Mouse (Mus musculus) heart, postnatal 0 days (tissue): Measurements from ENCODE around the gene 2300009A05Rik. TPM values are rescaled to one million over a fixed set of nuclear protein-coding genes. Genes with fewer than 3 reads are reported as not detected.

Source experiments
- ATAC-seq: fragments of 200-750 bp; cut with Nextera tagmentation; 2 replicates; pipeline ENCODE4 v1.8.0; 2017; ENCODE audit warnings: low read depth, moderate number of reproducible peaks, moderate library complexity; ENCODE audit not compliant: insufficient read depth
- DNase-seq: peaks from one replicate; pipeline ENCODE4 v3.0.0-alpha.2; 2016; ENCODE audit warnings: low spot score
- H3K27ac ChIP-seq: fragments of 300-500 bp; sonication (generic); 2 replicates; pipeline ENCODE4 v1.5.1; 2014; ENCODE audit warnings: low read depth, mild to moderate bottlenecking
- H3K27me3 ChIP-seq: fragments of 300-500 bp; sonication (generic); 2 replicates; pipeline ENCODE4 v1.6.1; 2014; ENCODE audit warnings: low read length, mixed read lengths; ENCODE audit not compliant: control insufficient read depth, insufficient read depth
- H3K36me3 ChIP-seq: fragments of 300-500 bp; sonication (generic); replicated peaks from 2 replicates; pipeline ENCODE4 v1.6.1; 2014; ENCODE audit warnings: low read length, mixed read lengths; ENCODE audit not compliant: control insufficient read depth, insufficient read depth
- H3K4me1 ChIP-seq: fragments of 300-500 bp; sonication (generic); 2 replicates; pipeline ENCODE4 v1.6.1; 2014; ENCODE audit warnings: antibody characterized with exemption; ENCODE audit not compliant: control insufficient read depth, insufficient read depth
- H3K4me2 ChIP-seq: fragments of 300-500 bp; sonication (generic); 2 replicates; pipeline ENCODE4 v1.6.1; 2014; ENCODE audit warnings: low read depth, mild to moderate bottlenecking, low read length, moderate library complexity
- H3K4me3 ChIP-seq: fragments of 300-500 bp; sonication (generic); 2 replicates; pipeline ENCODE4 v1.5.1; 2014; ENCODE audit warnings: low read depth, low read length
- H3K9ac ChIP-seq: fragments of 300-500 bp; sonication (generic); replicated peaks from 2 replicates; pipeline ENCODE4 v1.6.1; 2014; ENCODE audit warnings: low read depth, low read length, mixed read lengths
- H3K9me3 ChIP-seq: fragments of 300-500 bp; sonication (generic); replicated peaks from 2 replicates; pipeline ENCODE4 v1.6.1; 2016; ENCODE audit warnings: low read length; ENCODE audit not compliant: control insufficient read depth
- CTCF ChIP-seq: IDR thresholded peaks from 2 replicates; pipeline ENCODE4 v1.5.1; 2016; ENCODE audit warnings: antibody characterized with exemption, control low read depth, low read depth
- EP300 ChIP-seq: IDR thresholded peaks from 2 replicates; pipeline ENCODE4 v1.6.1; 2016; ENCODE audit warnings: antibody characterized with exemption, low read depth
- WGBS: fragments of 180-500 bp; shearing (Covaris S2); extraction: QIAGEN DNeasy Blood & Tissue Kit; methylation state at CpG from one replicate; pipeline ENCODE4 v1.1.7; 2014; 5-methylcytosine and 5-hydroxymethylcytosine counted together
- polyA plus RNA-seq: library from polyadenylated mRNA; unstranded; fragments of >200 nt; fragmentation: Nextera tagmentation; extraction: Ambion mirVana; gene quantifications from 2 replicates; pipeline ENCODE4 v1.2.1, GENCODE M21; 2015
- total RNA-seq: library from RNA; depleted of rRNA; stranded (reverse); fragments of >200 nt; gene quantifications from 2 replicates; pipeline ENCODE4 v1.2.3, GENCODE M21; 2014; ENCODE audit warnings: low replicate concordance; rRNA removed

2300009A05Rik gene
- total RNA-seq (96.4 and 157 TPM in 2 replicates), polyA plus RNA-seq (180 and 201 TPM in 2 replicates)

DNA sequence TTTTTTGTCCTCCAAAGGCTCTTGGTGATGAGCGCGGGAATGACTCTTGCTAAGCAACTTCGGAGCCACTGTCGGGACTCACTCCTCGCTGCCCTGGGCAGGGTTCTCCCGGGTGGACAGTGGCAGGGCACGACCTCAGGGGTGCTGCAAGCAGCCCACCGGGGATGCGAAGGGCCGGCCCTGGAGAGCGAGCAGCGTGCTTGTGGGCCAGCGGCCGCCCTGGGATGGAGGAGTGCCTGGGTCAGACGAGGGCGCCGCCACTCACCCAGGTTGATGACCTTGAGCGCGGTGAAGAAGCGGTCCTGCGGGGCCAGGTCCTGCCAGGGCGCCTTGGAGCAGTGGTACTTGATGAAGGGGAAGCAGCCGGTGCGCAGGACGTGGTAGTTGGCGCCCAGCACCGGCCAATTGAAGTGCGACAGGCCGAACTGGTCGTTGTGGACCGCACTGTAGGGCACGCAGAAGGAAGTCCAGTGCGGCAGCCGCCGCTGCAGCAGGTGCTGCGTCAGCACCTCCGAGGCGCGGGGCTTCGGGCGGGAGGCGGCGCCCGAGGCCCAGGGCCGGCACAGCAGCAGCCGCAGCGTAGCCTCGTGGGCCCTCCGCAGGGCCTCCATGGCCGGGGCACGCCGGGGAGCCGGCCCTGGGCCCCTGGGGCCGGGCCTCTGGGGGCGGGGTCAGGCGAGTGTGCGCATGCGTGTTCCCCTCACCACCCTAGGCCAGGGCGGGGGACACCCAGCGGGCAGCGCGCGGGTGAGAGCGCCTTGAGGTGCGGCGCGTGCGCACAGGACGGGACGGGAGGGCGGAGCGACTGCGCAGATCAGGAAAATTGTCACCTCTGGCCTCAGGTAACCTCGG is at the start of gene 2300009A05Rik:
Gene 2300009A05Rik, minus strand, starts transcription at position 636 of the 852 bp plus-strand sequence.
- Histone ChIP-seq H3K27me3 (no peaks in the 10 kb centered on the region), H3K9ac (peak within 1 kb of the TSS; percentile 94), H3K4me1 (peaks cover 7% of the 10 kb centered on the region; the same call in 1 of the 2 replicates), H3K4me2 (peak within 1 kb of the TSS; percentile 98), H3K27ac (peak within 1 kb of the TSS; percentile 98), H3K4me3 (peak within 1 kb of the TSS; percentile 97), H3K36me3 (no peaks in the 10 kb centered on the region), H3K9me3 (no peaks in the 10 kb centered on the region)
- peak; percentile 99 for ATAC-seq
- peak; percentile 92 for DNase-seq
- no peak for TF ChIP-seq EP300
- no peak for TF ChIP-seq CTCF
- under 1% methylated on average over 74 of the region's 74 CpGs for WGBS

DNA sequence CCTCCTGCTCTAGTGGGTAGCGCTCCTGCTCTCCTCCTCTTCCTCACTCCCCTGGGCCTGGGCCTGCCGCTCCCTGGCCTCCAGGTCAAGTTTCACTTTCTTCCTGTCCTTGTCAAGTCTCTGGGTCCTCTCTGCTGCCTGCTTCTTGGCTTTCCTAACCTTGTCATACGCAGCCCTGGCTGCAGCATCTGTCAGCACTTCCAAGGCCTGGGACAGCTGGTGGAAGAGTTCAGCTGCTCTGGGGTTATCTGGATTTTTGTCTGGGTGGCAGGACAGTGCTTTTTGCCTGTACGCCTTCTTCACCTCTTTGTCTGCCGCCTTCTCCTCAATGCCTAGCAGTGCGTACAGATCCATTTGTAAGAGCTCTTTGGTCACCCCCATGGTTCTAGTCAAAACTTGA is 44.6 kb upstream of the 2300009A05Rik start:
- TF ChIP-seq EP300: no peak
- TF ChIP-seq CTCF: no peak
- Histone ChIP-seq H3K4me2 (peak overlapping the region; percentile 28), H3K9me3 (no peaks in the 10 kb centered on the region), H3K4me3 (no peak overlapping the region; the same call in 1 of the 2 replicates), H3K36me3 (no peaks in the 10 kb centered on the region), H3K9ac (no peak overlapping the region), H3K27ac (no peak overlapping the region), H3K4me1 (no peaks in the 10 kb centered on the region; the same call in 1 of the 2 replicates), H3K27me3 (0 out of 2 replicates have a peak, but pooled peaks cover 3% of the 10 kb centered on the region)
- DNase-seq (no peak), ATAC-seq (no peak)
- WGBS: 38% methylated on average over 6 of the region's 6 CpGs

DNA sequence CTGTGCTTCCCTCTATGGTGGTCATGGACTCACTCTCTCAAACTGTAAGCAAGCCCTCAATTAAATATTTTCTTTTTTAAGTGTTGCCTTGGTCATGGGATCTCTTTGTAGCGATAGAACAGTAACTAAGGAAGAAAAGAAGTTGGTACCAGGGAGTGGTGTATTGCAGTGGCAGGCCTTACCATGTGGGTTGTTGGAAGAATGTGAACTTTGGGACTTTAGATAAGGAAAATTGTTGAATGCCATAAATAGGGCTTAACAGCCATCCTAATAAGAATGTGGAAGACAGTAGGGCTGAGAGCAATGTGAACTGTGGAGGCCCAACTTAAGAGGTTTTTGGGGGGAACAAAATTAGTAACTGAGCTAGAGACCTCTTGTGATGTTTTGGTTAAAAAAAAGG is 31.6 kb upstream of the 2300009A05Rik start:
- ATAC-seq (no peak), DNase-seq (no peak)
- H3K9me3 ChIP-seq: no peaks in the 10 kb centered on the region
- H3K27ac ChIP-seq: no peak overlapping the region
- TF ChIP-seq EP300 (no peak), CTCF (no peak)
- no peaks in the 10 kb centered on the region for H3K27me3 ChIP-seq
- no peak overlapping the region for H3K4me2 ChIP-seq
- no peak overlapping the region for H3K9ac ChIP-seq
- no peaks in the 10 kb centered on the region for H3K4me1 ChIP-seq
- no peak overlapping the region for H3K4me3 ChIP-seq
- WGBS: 65% methylated on average over 1 of the region's 1 CpGs
- no peaks in the 10 kb centered on the region for H3K36me3 ChIP-seq

DNA sequence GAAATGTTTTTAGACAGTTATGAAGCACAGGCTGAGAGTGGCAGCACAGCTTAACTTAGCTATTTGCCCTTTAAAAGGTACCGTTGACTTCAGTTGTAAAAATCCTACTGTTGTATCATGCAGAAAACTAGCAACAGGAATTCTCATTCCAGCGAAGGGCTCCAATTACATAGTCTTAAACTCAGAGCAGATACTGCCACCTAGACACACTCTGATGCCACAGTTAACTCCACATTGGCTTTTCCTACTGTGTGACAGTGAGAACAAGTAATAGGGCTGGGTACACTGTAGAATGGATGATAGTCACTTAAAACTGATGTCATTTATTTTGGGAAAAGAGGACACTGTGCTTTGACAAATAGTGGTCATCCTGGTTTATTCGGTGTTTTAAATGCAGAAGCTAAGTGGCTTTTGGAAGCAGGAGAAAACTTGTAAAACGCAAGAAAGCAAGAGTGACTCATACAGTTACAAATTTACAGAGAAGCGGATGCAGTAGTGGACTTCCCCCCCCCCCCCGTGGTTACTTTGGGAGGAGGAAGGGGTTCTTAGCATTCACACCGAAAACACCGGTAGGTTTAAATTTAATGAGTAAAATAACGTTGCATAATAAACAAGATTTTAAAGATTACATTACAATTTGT is 22.2 kb upstream of the 2300009A05Rik start:
- Histone ChIP-seq H3K9me3 (no peaks in the 10 kb centered on the region), H3K27ac (no peak overlapping the region), H3K4me3 (no peak overlapping the region), H3K36me3 (no peaks in the 10 kb centered on the region), H3K9ac (no peak overlapping the region), H3K4me2 (no peak overlapping the region), H3K27me3 (no peaks in the 10 kb centered on the region), H3K4me1 (no peaks in the 10 kb centered on the region)
- DNase-seq (no peak), ATAC-seq (no peak)
- peak; percentile 41 for TF ChIP-seq CTCF
- no peak for TF ChIP-seq EP300
- WGBS: 60% methylated on average over 9 of the region's 9 CpGs

DNA sequence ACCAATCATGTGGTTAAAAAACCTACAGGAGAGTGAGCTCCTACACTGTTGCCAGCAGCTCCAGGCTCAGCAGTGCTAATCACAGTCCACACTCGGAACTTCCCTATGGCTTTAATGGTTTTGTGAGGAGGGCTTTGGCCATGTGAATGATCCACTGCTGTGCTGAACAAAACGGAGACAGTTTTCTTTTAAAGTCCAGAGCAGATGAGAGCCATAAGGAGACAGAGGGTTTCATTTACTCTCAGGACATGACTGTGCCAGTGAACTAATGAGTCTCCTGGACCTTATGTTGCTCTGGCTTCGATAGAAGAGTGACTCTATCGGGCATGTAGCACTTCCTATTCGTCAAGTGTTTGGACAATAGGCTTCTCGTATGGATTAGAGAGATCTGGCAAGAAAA is 21.4 kb upstream of the 2300009A05Rik start:
- TF ChIP-seq EP300 (no peak), CTCF (no peak)
- Histone ChIP-seq H3K4me1 (no peaks in the 10 kb centered on the region), H3K4me3 (no peak overlapping the region), H3K27me3 (no peaks in the 10 kb centered on the region), H3K27ac (no peak overlapping the region), H3K36me3 (no peaks in the 10 kb centered on the region), H3K4me2 (no peak overlapping the region), H3K9me3 (no peaks in the 10 kb centered on the region), H3K9ac (no peak overlapping the region)
- 55% methylated on average over 6 of the region's 6 CpGs for WGBS
- no peak for ATAC-seq
- DNase-seq: no peak
